Mouse (Mus musculus): ENCODE data around the gene Pglyrp2.

- TF ChIP-seq POLR2A (IDR thresholded peaks at IDR 0.05; ENCODE audit: insufficient read depth, low read length) (no peak), CTCF (IDR thresholded peaks at IDR 0.05; ENCODE audit: low read depth, low read length) (no peak)
Observed at GRCm38 (mm10) chr17:32389101-32389659, 34.8 kb downstream of the Pglyrp2 start, which contains the start of gene Wiz.
